Mouse (Mus musculus) heart, embryonic 15.5 days (tissue): Measurements from ENCODE around the gene Cd46. TPM values are rescaled to one million over a fixed set of nuclear protein-coding genes. Genes with fewer than 3 reads are reported as not detected.

ENCODE experiments used
- ATAC-seq: fragments of 200-750 bp; cut with Nextera tagmentation; replicated peaks from 2 replicates; pipeline ENCODE4 v1.8.0; 2017; ENCODE audit warnings: low read depth, moderate TSS enrichment; ENCODE audit not compliant: insufficient number of reproducible peaks, insufficient read depth, low FRiP score
- H3K27ac ChIP-seq: fragments of 300-500 bp; sonication (generic); 2 replicates; pipeline ENCODE4 v1.5.1; 2015; ENCODE audit warnings: mild to moderate bottlenecking, inconsistent platforms
- H3K27me3 ChIP-seq: fragments of 300-500 bp; sonication (generic); 2 replicates; pipeline ENCODE4 v1.6.1; 2015; ENCODE audit warnings: inconsistent platforms
- H3K36me3 ChIP-seq: fragments of 300-500 bp; sonication (generic); 2 replicates; pipeline ENCODE4 v1.6.1; 2015; ENCODE audit warnings: mild to moderate bottlenecking, inconsistent platforms
- H3K4me1 ChIP-seq: fragments of 300-500 bp; sonication (generic); replicated peaks from 2 replicates; pipeline ENCODE4 v1.6.1; 2015; ENCODE audit warnings: inconsistent platforms
- H3K4me2 ChIP-seq: fragments of 300-500 bp; sonication (generic); 2 replicates; pipeline ENCODE4 v1.6.1; 2015; ENCODE audit warnings: inconsistent platforms, mild to moderate bottlenecking, moderate library complexity
- H3K4me3 ChIP-seq: fragments of 300-500 bp; sonication (generic); 2 replicates; pipeline ENCODE4 v1.5.1; 2015; ENCODE audit warnings: mild to moderate bottlenecking, inconsistent platforms
- H3K9ac ChIP-seq: fragments of 300-500 bp; sonication (generic); 2 replicates; pipeline ENCODE4 v1.6.1; 2015; ENCODE audit warnings: mild to moderate bottlenecking, inconsistent platforms
- H3K9me3 ChIP-seq: fragments of 300-500 bp; sonication (generic); replicated peaks from 2 replicates; pipeline ENCODE4 v1.6.1; 2016; ENCODE audit warnings: inconsistent platforms
- WGBS: fragments of 180-500 bp; shearing (Covaris S2); methylation state at CpG from one replicate; pipeline ENCODE4 v1.1.7; 2015; ENCODE audit warnings: mixed read lengths; 5-methylcytosine and 5-hydroxymethylcytosine counted together
- polyA plus RNA-seq: library from polyadenylated mRNA; unstranded; fragments of >200 nt; fragmentation: Nextera tagmentation; extraction: Ambion mirVana; gene quantifications from 2 replicates; pipeline ENCODE4 v1.2.1, GENCODE M21; 2015

Cd46 gene
- 0.62 and 0.96 TPM in 2 replicates for polyA plus RNA-seq

- ATAC-seq: peak; percentile 95
- Histone ChIP-seq H3K4me2 (peak within 1 kb of the TSS; percentile 77), H3K9me3 (no peaks in the 10 kb centered on the region), H3K27me3 (no peaks in the 10 kb centered on the region), H3K9ac (peak within 1 kb of the TSS; percentile 46), H3K27ac (peak within 1 kb of the TSS; percentile 65), H3K4me3 (peak within 1 kb of the TSS; percentile 57), H3K4me1 (peaks cover 7% of the 10 kb centered on the region; the same call in 1 of the 2 replicates), H3K36me3 (peaks cover 6% of the 10 kb centered on the region; the same call in 1 of the 2 replicates)
- WGBS: 2% methylated on average over 14 of the region's 14 CpGs
These were observed at the start of gene Cd46 for GRCm38 (mm10) chr1:195092220-195092720. Gene Cd46, minus strand, starts transcription at chr1:195092249.

GRCm38 (mm10) chr1:195132070-195132469, 40.0 kb upstream of the Cd46 start:
- Histone ChIP-seq H3K4me2 (peak overlapping the region; percentile 69), H3K4me1 (peaks cover 4% of the 10 kb centered on the region), H3K9me3 (no peaks in the 10 kb centered on the region), H3K27me3 (no peaks in the 10 kb centered on the region), H3K36me3 (peaks cover 13% of the 10 kb centered on the region), H3K27ac (peak overlapping the region; percentile 99), H3K9ac (no peak overlapping the region), H3K4me3 (peak overlapping the region; percentile 79)
- ATAC-seq: no peak
- WGBS: 42% methylated on average over 3 of the region's 3 CpGs

- H3K9ac ChIP-seq: peak overlapping the region; percentile 91; the same call in 1 of the 2 replicates
- H3K4me1 ChIP-seq: peaks cover 4% of the 10 kb centered on the region
- 21% methylated on average over 4 of the region's 4 CpGs for WGBS
- no peaks in the 10 kb centered on the region for H3K27me3 ChIP-seq
- peak overlapping the region; percentile 99 for H3K27ac ChIP-seq
- peak overlapping the region; percentile 79 for H3K4me3 ChIP-seq
- H3K4me2 ChIP-seq: peak overlapping the region; percentile 69
- no peaks in the 10 kb centered on the region for H3K9me3 ChIP-seq
- ATAC-seq: no peak
- H3K36me3 ChIP-seq: peaks cover 14% of the 10 kb centered on the region
These were observed 39.6 kb upstream of the Cd46 start for GRCm38 (mm10) chr1:195131675-195132015.

- no peaks in the 10 kb centered on the region for H3K27me3 ChIP-seq
- H3K4me3 ChIP-seq: peak within 1 kb of the TSS; percentile 79
- H3K9ac ChIP-seq: peak within 1 kb of the TSS; percentile 91
- H3K4me2 ChIP-seq: peak within 1 kb of the TSS; percentile 69
- peak; percentile 99 for ATAC-seq
- H3K4me1 ChIP-seq: peaks cover 4% of the 10 kb centered on the region
- no peaks in the 10 kb centered on the region for H3K9me3 ChIP-seq
- H3K27ac ChIP-seq: peak within 1 kb of the TSS; percentile 99
- WGBS: under 1% methylated on average over 31 of the region's 31 CpGs
- H3K36me3 ChIP-seq: peaks cover 14% of the 10 kb centered on the region
These were observed 39.1 kb upstream of the Cd46 start, which contains the start of gene Cr1l for GRCm38 (mm10) chr1:195130953-195131674. Gene Cr1l, minus strand, starts transcription at chr1:195131586.

- H3K36me3 ChIP-seq: peaks cover 14% of the 10 kb centered on the region
- H3K9me3 ChIP-seq: no peaks in the 10 kb centered on the region
- WGBS: 13% methylated on average over 2 of the region's 2 CpGs
- H3K4me2 ChIP-seq: peak overlapping the region; percentile 69
- H3K4me1 ChIP-seq: peaks cover 4% of the 10 kb centered on the region
- peak overlapping the region; percentile 79 for H3K4me3 ChIP-seq
- peak overlapping the region; percentile 99 for H3K27ac ChIP-seq
- no peak for ATAC-seq
- H3K27me3 ChIP-seq: no peaks in the 10 kb centered on the region
- peak overlapping the region; percentile 91 for H3K9ac ChIP-seq
These were observed 38.4 kb upstream of the Cd46 start for GRCm38 (mm10) chr1:195130479-195130878.

GRCm38 (mm10) chr1:195129867-195130266, 37.8 kb upstream of the Cd46 start:
- H3K27ac ChIP-seq: no peak overlapping the region
- peaks cover 4% of the 10 kb centered on the region for H3K4me1 ChIP-seq
- H3K9me3 ChIP-seq: no peaks in the 10 kb centered on the region
- H3K4me2 ChIP-seq: 0 out of 2 replicates have a peak overlapping the region, but pooled peaks have one; percentile 36
- H3K27me3 ChIP-seq: no peaks in the 10 kb centered on the region
- H3K9ac ChIP-seq: no peak overlapping the region
- peaks cover 17% of the 10 kb centered on the region for H3K36me3 ChIP-seq
- H3K4me3 ChIP-seq: no peak overlapping the region
- ATAC-seq: no peak
- 73% methylated on average over 1 of the region's 1 CpGs for WGBS

GRCm38 (mm10) chr1:195114414-195114813, 22.4 kb upstream of the Cd46 start:
- no peak overlapping the region for H3K27ac ChIP-seq
- H3K9me3 ChIP-seq: no peaks in the 10 kb centered on the region
- 79% methylated on average over 1 of the region's 1 CpGs for WGBS
- peaks cover 59% of the 10 kb centered on the region for H3K36me3 ChIP-seq
- no peak overlapping the region for H3K4me2 ChIP-seq
- no peaks in the 10 kb centered on the region for H3K27me3 ChIP-seq
- H3K4me1 ChIP-seq: no peaks in the 10 kb centered on the region
- ATAC-seq: no peak
- no peak overlapping the region for H3K9ac ChIP-seq
- H3K4me3 ChIP-seq: no peak overlapping the region

GRCm38 (mm10) chr1:195113621-195114020, 21.6 kb upstream of the Cd46 start:
- Histone ChIP-seq H3K9ac (no peak overlapping the region), H3K27ac (no peak overlapping the region), H3K4me1 (no peaks in the 10 kb centered on the region), H3K36me3 (peaks cover 62% of the 10 kb centered on the region), H3K27me3 (no peaks in the 10 kb centered on the region), H3K4me3 (no peak overlapping the region), H3K9me3 (no peaks in the 10 kb centered on the region), H3K4me2 (no peak overlapping the region)
- 83% methylated on average over 4 of the region's 4 CpGs for WGBS
- no peak for ATAC-seq

- Histone ChIP-seq H3K4me3 (no peak overlapping the region), H3K27ac (no peak overlapping the region), H3K27me3 (no peaks in the 10 kb centered on the region), H3K36me3 (peaks cover 43% of the 10 kb centered on the region), H3K4me1 (no peaks in the 10 kb centered on the region), H3K4me2 (no peak overlapping the region), H3K9me3 (no peaks in the 10 kb centered on the region), H3K9ac (no peak overlapping the region)
- 25% methylated on average over 4 of the region's 4 CpGs for WGBS
- ATAC-seq: no peak
These were observed 8.6 kb upstream of the Cd46 start for GRCm38 (mm10) chr1:195100693-195101092.

GRCm38 (mm10) chr1:195098004-195098403, 6.0 kb upstream of the Cd46 start:
- Histone ChIP-seq H3K4me1 (no peaks in the 10 kb centered on the region), H3K36me3 (peaks cover 29% of the 10 kb centered on the region), H3K27ac (no peak overlapping the region), H3K4me2 (no peak overlapping the region), H3K9me3 (no peaks in the 10 kb centered on the region), H3K9ac (no peak overlapping the region), H3K27me3 (no peaks in the 10 kb centered on the region), H3K4me3 (no peak overlapping the region)
- no peak for ATAC-seq
- 94% methylated on average over 1 of the region's 1 CpGs for WGBS

- Histone ChIP-seq H3K4me2 (peak overlapping the region; percentile 77), H3K9me3 (no peaks in the 10 kb centered on the region), H3K4me1 (peaks cover 7% of the 10 kb centered on the region; the same call in 1 of the 2 replicates), H3K27ac (peak overlapping the region; percentile 65), H3K9ac (peak overlapping the region; percentile 46), H3K36me3 (peaks cover 10% of the 10 kb centered on the region; the same call in 1 of the 2 replicates), H3K27me3 (no peaks in the 10 kb centered on the region), H3K4me3 (peak overlapping the region; percentile 57)
- ATAC-seq: peak; percentile 31
- 15% methylated on average over 11 of the region's 11 CpGs for WGBS
These were observed 290 bp downstream of the Cd46 start for GRCm38 (mm10) chr1:195091699-195092219.
